Mouse (Mus musculus) erythroblast, embryonic 14.5 days (primary cell): Measurements from ENCODE around the gene Zfp207. TPM values are rescaled to one million over a fixed set of nuclear protein-coding genes. Genes with fewer than 3 reads are reported as not detected.
"Not testable (repeated sequence)": the region's sequence is repeated elsewhere in the genome, so short reads cannot be mapped to it uniquely, and the experiment has no call there.

Experiments used
- H3K27me3 ChIP-seq: 2 replicates; pipeline ENCODE4 v1.6.1; 2012; ENCODE audit warnings: inconsistent platforms; ENCODE audit not compliant: control insufficient read depth
- H3K36me3 ChIP-seq: 2 replicates; pipeline ENCODE4 v1.6.1; 2012; ENCODE audit warnings: mild to moderate bottlenecking, inconsistent platforms; ENCODE audit not compliant: control insufficient read depth
- H3K4me1 ChIP-seq: 2 replicates; pipeline ENCODE4 v1.6.1; 2012; ENCODE audit warnings: inconsistent platforms; ENCODE audit not compliant: control insufficient read depth
- H3K4me3 ChIP-seq: replicated peaks from 2 replicates; pipeline ENCODE3; 2012; ENCODE audit warnings: moderate library complexity, mild to moderate bottlenecking, inconsistent platforms
- H3K9me3 ChIP-seq: 2 replicates; pipeline ENCODE4 v1.6.1; 2012; ENCODE audit warnings: low read length, inconsistent platforms, mixed read lengths; ENCODE audit not compliant: control insufficient read depth
- GATA1 ChIP-seq: IDR thresholded peaks from 2 replicates; pipeline ENCODE4 v1.6.1; 2012; ENCODE audit warnings: low read length, inconsistent platforms, mixed read lengths
- TAL1 ChIP-seq: IDR thresholded peaks from 3 replicates; pipeline ENCODE4 v1.6.1; 2012; ENCODE audit warnings: low read length, inconsistent platforms, mixed read lengths
- polyA plus RNA-seq: library from polyadenylated mRNA; stranded (reverse); fragments of >175 nt; gene quantifications from 2 replicates; pipeline ENCODE4 v1.2.3, GENCODE M21; 2012

The Zfp207 gene
- polyA plus RNA-seq, 1 experiment = 1.5 TPM

DNA sequence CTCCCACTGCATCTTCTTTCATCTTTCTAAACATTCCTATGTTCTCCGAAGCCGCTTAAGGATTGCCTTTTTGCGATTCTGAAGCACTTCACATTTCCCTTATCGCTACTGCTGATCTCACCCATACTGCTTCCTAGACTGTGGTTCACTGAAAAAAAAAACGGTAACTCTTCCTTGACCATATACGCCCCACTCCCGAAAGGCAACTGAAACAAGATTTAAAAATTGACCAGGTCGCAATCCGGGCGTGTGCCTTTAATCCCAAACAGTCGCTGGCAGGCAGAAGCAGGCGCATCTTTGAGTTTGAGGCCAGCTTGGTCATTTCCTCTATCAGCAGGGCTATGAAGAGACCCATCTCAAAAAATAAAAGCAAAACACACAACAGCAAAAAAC lies 457 bp upstream of the Zfp207 start:
- peak overlapping the region; percentile 95 for H3K4me3 ChIP-seq
- peaks cover 34% of the 10 kb centered on the region for H3K36me3 ChIP-seq
- no peaks in the 10 kb centered on the region for H3K9me3 ChIP-seq
- H3K4me1 ChIP-seq = peaks cover 46% of the 10 kb centered on the region
- peak; percentile 100 for TF ChIP-seq GATA1
- no peak for TF ChIP-seq TAL1
- no peaks in the 10 kb centered on the region for H3K27me3 ChIP-seq

DNA sequence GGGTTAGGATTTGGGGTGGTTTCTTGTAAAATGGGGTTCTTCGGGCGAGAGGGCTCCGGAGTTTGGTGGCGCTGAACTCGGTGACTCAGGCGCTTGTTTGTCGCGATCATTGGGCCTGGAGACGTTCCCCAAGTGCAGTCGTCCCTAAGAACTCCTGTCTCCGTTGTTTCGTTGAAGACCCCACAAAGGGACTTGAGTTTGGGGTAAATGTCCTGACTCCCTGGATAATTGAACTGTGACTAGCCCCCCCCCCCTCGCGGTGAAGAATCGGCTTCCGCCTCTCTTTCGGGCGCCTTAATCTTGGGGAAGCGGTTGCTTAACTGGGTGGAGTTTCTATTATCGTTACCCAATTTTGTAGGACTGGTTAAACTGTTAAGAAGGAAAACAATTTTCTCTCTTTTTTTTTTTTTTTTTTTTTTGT lies 557 bp downstream of the Zfp207 start:
- Histone ChIP-seq H3K9me3 (no peaks in the 10 kb centered on the region), H3K27me3 (no peaks in the 10 kb centered on the region), H3K4me1 (peaks cover 45% of the 10 kb centered on the region), H3K4me3 (peak overlapping the region; percentile 95), H3K36me3 (peaks cover 44% of the 10 kb centered on the region)
- TF ChIP-seq TAL1 (no peak), GATA1 (no peak)

DNA sequence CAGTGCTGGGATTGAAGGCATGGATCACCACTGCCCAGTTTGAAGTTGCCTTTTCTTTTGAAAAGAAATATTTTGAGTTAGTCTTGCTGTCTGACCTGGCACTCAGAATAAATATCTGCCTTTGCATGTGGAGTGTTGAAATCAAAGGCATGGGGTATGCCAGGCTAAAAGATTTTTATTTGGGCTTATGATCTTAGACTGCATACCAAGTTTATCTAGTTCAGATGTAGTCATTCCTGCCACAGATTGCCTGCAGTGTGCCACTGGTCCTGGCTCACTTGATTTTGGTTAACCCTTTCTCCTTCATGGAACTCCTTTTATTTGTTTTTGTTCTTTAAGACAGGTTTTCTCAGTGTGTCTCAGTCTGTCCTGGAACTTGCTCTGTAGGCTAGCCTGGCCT lies 1.4 kb downstream of the Zfp207 start:
- peaks cover 53% of the 10 kb centered on the region for H3K36me3 ChIP-seq
- H3K4me1 ChIP-seq = peaks cover 48% of the 10 kb centered on the region
- no peaks in the 10 kb centered on the region for H3K27me3 ChIP-seq
- TF ChIP-seq GATA1 (no peak), TAL1 (no peak)
- H3K4me3 ChIP-seq = peak overlapping the region; percentile 95
- no peaks in the 10 kb centered on the region for H3K9me3 ChIP-seq

DNA sequence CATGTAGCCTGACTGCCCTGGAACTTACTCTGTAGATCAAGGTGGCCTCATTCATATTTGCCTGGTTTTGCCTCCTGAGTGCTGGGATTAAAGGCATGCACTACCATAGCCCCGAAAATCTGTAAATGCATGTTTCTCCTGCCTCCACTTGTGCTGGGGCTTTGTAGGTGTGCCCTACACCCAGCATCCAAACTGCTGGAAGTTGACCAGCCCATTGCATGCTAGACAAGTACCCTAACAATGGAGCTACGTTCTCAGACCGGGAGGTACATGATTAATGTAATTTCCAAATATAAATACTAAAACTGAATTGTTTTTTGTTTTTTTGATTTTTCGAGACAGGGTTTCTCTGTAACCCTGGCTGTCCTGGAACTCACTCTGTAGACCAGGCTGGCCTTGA lies 2.0 kb downstream of the Zfp207 start:
- Histone ChIP-seq H3K4me3 (peak overlapping the region; percentile 95), H3K4me1 (peaks cover 48% of the 10 kb centered on the region), H3K27me3 (no peaks in the 10 kb centered on the region), H3K9me3 (no peaks in the 10 kb centered on the region), H3K36me3 (peaks cover 59% of the 10 kb centered on the region)
- TF ChIP-seq GATA1 = no peak
- TF ChIP-seq TAL1 = no peak

DNA sequence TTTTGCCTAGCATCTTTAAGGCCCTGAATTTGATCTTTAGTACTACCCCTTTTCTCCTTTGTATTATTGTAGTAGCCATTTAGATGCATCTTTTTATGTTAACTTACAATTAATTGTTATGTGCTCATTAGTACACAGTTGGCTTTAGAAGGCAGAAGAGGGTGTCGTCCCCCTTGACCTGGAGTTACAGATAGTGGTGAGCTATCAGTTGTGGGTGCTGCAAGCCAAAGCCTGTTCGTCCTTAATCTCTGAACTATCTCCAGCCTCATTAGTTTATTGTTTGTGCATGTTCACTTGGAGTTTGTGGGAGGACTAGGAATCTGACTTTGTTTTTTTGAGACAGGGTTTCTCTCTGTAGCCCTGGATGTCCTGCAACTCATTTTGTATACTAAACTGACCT lies 3.7 kb downstream of the Zfp207 start:
- peaks cover 76% of the 10 kb centered on the region for H3K36me3 ChIP-seq
- no peaks in the 10 kb centered on the region for H3K27me3 ChIP-seq
- TF ChIP-seq TAL1 (no peak), GATA1 (no peak)
- no peaks in the 10 kb centered on the region for H3K9me3 ChIP-seq
- peaks cover 45% of the 10 kb centered on the region for H3K4me1 ChIP-seq
- peak overlapping the region; percentile 95 for H3K4me3 ChIP-seq

DNA sequence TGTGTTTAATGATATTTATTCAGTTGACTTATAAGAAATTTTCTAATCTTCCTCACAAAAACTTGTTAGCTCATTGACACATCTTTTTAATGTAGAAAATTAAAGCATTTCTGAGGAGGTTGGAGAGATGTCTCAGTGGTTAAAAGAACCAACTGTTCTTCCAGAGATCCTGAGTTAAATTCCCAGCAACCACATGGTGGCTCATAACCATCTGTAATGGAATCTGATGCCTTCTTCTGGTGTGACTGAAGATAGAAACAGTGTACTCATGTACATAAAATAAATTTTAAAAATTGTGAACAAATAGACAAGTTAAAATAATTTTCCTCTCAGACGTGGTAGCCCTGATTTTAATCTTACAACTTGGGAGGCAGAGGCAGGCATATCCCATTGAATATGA lies 6.8 kb downstream of the Zfp207 start:
- TF ChIP-seq TAL1 (no peak), GATA1 (no peak)
- Histone ChIP-seq H3K36me3 (peaks cover 100% of the 10 kb centered on the region), H3K9me3 (no peaks in the 10 kb centered on the region), H3K27me3 (no peaks in the 10 kb centered on the region), H3K4me3 (no peak overlapping the region), H3K4me1 (peaks cover 32% of the 10 kb centered on the region)

DNA sequence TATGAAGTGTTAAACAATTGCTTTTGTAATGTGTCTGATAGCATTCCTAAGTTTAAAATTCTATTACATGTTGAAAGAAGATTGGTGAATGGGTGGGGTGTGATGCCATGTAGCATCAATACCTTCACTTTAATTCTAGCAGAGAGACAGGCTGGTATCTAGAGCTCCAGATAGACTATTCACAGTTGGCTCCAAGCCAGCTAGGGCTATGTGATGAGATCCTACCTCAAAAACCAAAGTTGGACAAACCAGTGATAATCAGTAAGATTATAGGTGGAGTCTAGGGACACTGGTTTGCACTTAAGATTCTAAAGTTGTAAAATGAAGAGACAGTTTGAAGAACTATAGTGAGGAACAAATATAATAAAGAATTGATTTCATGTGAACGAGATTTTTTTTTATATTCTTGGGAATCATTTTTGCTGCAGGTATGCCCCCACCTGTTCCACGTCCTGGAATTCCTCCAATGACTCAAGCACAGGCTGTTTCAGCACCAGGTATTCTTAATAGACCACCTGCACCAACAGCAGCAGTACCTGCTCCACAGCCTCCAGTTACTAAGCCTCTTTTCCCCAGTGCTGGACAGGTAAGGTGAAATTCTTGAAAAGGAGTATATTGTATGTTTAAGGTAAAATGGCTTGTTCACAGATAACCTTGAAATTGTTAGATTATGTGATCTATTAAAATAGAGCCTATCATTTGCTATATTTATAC lies 8.5 kb downstream of the Zfp207 start:
- no peaks in the 10 kb centered on the region for H3K27me3 ChIP-seq
- TF ChIP-seq GATA1 (no peak), TAL1 (no peak)
- peaks cover 100% of the 10 kb centered on the region for H3K36me3 ChIP-seq
- no peak overlapping the region for H3K4me3 ChIP-seq
- no peaks in the 10 kb centered on the region for H3K9me3 ChIP-seq
- H3K4me1 ChIP-seq = peaks cover 18% of the 10 kb centered on the region

DNA sequence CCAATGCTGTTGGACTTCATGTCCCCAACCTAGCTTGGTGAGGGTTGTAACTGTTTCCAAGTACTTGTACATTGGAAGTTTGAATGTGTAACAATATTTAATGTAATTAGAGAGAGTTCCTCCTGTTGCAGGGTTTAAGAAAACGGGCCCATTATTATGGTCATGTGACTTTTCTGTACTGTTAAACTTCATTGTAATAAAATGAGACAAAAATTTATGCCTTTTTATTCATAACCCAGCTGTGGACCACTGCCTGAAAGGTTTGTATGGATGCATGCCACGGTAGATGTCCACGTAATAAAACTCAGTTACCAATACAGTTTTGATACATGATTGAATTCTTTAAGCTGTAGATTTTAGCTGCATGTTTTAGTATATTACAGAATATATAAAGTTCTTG lies 12.9 kb downstream of the Zfp207 start:
- H3K4me3 ChIP-seq = no peak overlapping the region
- peaks cover 3% of the 10 kb centered on the region for H3K4me1 ChIP-seq
- H3K9me3 ChIP-seq = no peaks in the 10 kb centered on the region
- TF ChIP-seq TAL1 = no peak
- TF ChIP-seq GATA1 = no peak
- no peaks in the 10 kb centered on the region for H3K27me3 ChIP-seq
- H3K36me3 ChIP-seq = peaks cover 100% of the 10 kb centered on the region

DNA sequence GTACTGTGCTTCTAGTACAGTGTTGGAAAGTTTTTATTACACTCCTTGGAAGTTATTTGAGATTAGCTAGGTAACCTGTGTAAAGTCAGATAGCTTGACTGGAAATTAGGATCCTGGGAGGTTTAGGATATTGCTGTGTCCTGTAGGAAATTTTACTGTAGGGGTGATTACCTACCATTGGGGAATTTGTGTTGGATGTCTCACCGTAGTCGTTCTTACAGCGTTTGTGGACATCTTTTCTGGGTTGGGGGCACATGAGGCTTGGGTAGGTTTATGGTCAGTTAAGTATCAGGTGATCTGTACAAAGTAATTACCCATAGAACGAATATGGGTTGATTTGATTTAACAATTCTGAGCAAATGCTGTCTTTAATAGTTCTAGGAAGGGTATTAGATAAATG lies 13.5 kb downstream of the Zfp207 start:
- Histone ChIP-seq H3K27me3 (no peaks in the 10 kb centered on the region), H3K4me3 (no peak overlapping the region), H3K9me3 (no peaks in the 10 kb centered on the region), H3K36me3 (peaks cover 100% of the 10 kb centered on the region), H3K4me1 (peaks cover 3% of the 10 kb centered on the region)
- TF ChIP-seq TAL1 (no peak), GATA1 (no peak)

DNA sequence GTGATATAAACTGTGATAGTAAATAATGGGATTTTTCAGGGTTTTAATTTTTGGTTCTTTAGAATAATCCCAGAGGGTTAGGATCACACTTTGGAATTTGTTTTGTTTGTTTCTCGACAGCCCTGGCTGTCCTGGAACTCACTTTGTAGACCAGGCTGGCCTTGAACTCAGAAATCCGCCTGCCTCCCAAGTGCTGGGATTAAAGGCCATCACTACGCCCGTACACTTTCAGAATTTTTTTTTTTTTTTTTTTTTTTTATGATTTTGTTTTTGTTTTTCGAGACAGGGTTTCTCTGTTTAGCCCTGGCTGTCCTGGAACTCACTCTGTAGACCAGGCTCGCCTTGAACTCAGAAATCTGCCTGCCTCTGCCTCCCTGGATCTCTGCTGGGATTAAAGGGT lies 24.8 kb downstream of the Zfp207 start:
- H3K4me3 ChIP-seq, H3K27me3 ChIP-seq, H3K9me3 ChIP-seq: not testable (repeated sequence)
- peaks cover 17% of the 10 kb centered on the region for H3K4me1 ChIP-seq
- H3K36me3 ChIP-seq = peaks cover 92% of the 10 kb centered on the region
